Mouse (Mus musculus) brain, embryonic 14.5 days (tissue): ENCODE results near the gene Smtnl1.

Experiments
- CTCF ChIP-seq: fragments of 200-500 bp; IDR thresholded peaks from 2 replicates; pipeline ENCODE4 v1.5.1; 2012; ENCODE audit warnings: inconsistent platforms, mild to moderate bottlenecking, moderate library complexity, borderline replicate concordance; ENCODE audit not compliant: insufficient read depth, insufficient read length; ENCODE audit errors: extremely low read depth
- POLR2A ChIP-seq: fragments of 200-500 bp; IDR thresholded peaks from 2 replicates; pipeline ENCODE4 v1.6.1; 2012; ENCODE audit warnings: mild to moderate bottlenecking, inconsistent platforms, borderline replicate concordance; ENCODE audit not compliant: poor library complexity, insufficient read depth, insufficient read length, severe bottlenecking; ENCODE audit errors: extremely low read depth

- TF ChIP-seq CTCF (peak; percentile 27; the same call in 1 of the 2 replicates), POLR2A (no peak)
Measured at GRCm38 (mm10) chr2:84870623-84871160, 48.2 kb upstream of the Smtnl1 start.
